Mouse (Mus musculus) spleen, postnatal 36 days (tissue): ENCODE results near the gene Bsg.
"Not testable (repeated sequence)": the region's sequence is repeated elsewhere in the genome, so short reads cannot be mapped to it uniquely, and the experiment has no call there.

Experiments used
- DNase-seq, 2 experiments: peaks; one replicate each; pipeline ENCODE4 v3.0.0; 2022; ENCODE audit warnings: low spot score in 2 of 2, mixed read lengths in 1 of 2

Gene Bsg

DNA sequence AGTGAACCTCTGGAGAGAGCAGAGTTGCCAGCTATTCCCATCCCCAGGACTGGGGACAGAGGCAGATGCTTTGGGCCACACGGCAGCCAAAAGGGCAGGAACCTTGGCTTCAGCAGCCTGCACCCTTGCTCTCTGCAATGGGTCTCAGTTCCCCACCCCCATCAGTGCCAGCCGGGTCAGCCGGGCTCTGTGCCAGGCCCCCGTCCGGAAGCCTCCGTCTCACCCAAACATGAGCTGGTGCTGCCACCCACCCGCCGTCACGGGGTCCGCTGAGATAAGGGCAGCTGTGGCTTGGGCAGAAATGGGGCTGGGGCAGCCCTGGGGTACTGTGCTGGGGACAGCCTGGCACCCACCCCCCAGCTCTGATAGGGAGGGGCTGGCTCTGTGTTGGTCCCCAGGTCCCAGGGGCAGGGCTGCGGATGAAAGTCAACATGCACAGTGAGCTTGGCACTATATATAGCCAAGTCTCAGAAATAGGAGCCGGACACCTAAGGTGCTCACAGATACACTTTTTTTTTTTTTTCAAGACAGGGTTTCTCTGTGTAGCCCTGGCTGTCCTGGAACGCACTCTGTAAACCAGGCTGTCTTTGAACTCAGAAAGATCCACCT is 25.2 kb downstream of the Bsg start:
- no peak for DNase-seq

DNA sequence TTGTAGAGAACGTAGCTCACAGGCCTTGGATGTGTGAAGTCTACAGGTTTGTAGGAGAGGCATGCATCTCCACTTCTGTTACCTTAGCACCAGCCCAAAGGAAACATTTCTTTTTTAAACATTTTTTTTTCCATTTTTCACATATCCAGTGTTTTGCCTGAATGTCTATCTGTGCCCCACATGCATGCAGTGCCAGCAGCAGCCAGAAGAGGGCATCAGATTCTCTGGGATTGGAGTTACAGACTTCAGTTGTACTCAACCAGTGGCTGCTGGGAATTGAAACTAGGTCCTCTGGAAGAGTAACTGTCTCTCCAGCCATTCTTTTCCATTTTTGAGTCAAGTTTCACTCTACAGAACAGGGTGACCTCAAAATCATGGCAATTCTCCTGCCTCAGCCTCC is 28.2 kb downstream of the Bsg start:
- DNase-seq, result no peak

- DNase-seq, result no peak
Observed at GRCm38 (mm10) chr10:79733847-79734246, 29.6 kb downstream of the Bsg start.

GRCm38 (mm10) chr10:79735361-79735760 is 31.1 kb downstream of the Bsg start:
- DNase-seq, result no peak

DNA sequence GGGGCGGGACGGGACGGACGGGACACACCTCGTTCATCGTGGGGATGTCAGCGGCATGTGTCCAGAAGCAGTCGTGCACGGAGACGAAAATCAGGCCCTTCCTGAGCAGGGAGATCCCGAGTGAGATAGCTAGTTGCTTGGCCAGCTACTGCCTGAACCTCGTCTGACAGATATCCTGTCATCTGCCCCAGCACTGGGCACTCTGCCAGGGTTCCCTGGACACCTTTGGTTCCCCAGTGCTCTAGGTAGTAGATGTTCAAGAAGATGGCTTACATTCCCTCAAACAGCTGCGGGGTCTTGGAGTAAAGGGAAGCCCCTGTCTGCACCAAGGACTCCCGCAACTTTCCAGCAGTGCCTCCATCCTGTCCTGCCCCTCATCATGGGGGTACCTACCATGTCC is 32.4 kb downstream of the Bsg start:
- DNase-seq, result no peak

GRCm38 (mm10) chr10:79738259-79738658 is 34.0 kb downstream of the Bsg start:
- DNase-seq, result no peak

GRCm38 (mm10) chr10:79739234-79739633 is 34.9 kb downstream of the Bsg start:
- DNase-seq, result no peak

DNA sequence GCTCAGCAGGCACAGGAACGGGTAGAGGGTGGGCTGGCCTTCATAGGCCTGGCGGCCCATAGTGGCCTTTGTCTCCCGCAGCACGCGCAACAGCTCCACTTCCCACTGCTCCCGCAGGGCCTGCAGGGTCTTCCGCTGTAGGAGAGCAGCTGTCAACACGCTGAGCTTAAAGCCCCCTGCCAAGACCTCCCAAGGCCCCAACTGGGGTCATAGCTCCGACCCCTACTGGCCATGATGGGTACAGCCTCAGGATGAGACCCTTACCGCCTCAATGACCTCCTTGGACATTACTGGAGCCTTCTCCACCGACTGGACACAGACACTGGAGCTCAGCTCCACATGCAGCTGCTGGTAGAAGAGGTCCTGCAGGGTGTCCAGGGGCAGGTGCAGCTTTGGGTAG is 36.6 kb downstream of the Bsg start:
- no peak for DNase-seq

- no peak for DNase-seq
Observed at GRCm38 (mm10) chr10:79743161-79743560, 38.9 kb downstream of the Bsg start.

- DNase-seq, result no peak
Observed at GRCm38 (mm10) chr10:79743650-79744365, 39.5 kb downstream of the Bsg start.

GRCm38 (mm10) chr10:79745411-79745810 is 41.1 kb downstream of the Bsg start:
- DNase-seq, result no peak

DNA sequence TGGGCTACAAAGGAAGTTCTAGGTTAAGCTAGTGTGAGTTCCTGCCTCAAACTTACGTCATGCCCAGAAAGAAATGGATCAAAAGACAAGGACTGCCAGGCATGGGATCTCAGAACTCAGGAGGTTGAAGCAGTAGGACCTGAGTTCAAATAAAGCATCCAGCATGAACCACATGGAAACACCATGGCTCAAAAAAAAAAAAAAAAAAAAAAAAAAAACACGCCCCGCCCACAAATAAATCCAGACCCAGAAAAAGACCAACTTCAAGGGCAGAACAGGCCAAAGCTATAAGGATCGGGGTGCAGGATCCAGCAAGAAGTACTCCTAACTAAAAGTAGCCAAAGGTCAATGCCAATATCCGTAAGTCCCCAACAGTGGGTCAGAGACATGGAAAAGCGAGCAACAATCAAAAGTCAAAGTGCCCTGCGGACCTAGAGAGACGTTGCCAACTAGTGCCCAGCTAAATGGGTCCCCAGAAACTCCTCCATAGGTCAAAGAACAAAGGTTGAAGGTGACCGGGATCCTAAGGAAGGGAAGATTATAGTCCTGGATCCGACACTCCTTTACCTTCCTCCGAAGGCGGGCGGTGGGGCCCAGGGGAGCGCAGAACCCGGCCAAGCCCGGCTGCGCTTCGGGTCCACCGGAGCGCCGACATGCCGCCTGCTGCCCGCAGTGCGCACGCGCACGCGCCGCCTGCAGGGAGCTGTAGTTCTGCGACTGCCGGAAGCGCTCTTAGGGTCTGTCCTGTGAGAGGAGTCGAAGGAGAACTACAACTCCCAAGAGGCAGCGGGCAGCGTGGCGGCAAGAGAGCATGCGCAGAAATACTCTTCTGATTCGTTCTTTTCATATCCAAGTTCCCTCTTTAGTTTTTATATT is 41.8 kb downstream of the Bsg start, which contains the start of gene Polrmt:
TSS of gene Polrmt (minus strand) at position 684 of the 876 bp plus-strand sequence.
- DNase-seq, result peak; percentile 97 to 99

DNA sequence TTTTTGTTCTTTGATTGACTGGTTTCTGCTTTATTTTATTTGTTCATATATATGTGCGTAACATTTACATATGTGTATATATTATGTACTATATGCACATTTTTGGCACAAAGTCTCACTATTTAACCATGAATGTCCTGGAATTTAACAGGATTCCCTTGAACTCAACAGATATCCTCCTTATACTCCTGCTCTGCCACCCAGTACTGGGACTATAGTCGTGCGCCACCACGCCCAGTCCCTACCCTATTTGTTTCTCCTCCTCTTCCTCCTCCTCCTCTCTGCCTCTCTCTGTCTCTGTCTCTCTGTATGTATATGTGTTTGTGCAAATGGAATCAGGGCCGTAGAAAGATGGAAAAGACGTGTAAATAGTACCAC is 42.5 kb downstream of the Bsg start:
- peak in 1 of 2 experiments; percentile 32 for DNase-seq

GRCm38 (mm10) chr10:79748496-79748895 is 44.2 kb downstream of the Bsg start:
- no peak for DNase-seq

DNA sequence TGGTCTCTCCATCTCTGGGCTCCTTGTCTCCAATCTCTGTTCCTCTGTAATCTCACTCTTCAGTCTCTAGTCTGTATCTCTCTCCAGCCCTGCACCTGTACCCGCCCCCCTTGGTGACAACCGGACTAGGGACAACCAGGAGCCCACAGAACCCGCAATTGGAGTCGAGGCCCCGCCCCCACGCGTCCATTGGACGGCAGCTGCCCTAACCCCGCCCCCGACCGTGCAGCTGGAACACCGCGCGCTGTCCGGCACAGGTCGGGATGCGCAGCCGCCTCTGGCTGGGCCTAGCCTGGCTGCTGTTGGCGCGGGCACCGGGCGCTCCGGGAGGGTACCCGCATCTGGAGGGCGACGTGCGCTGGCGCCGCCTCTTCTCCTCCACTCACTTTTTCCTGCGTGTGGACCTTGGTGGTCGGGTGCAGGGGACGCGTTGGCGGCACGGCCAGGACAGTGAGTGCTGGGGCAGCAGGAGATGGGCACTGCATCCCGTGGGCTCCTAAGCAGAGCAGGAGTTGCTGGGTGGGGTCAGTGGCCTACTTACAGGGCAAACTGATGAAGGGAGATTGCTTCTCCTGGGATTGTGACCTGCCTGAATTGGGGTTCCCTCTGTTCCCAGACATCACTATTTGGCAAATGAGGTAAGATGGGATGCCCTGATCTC is 50.7 kb downstream of the Bsg start, which contains the start of gene Fgf22:
TSS of gene Fgf22 (plus strand) at position 221 of the 661 bp plus-strand sequence.
- peak in 1 of 2 experiments; percentile 30 for DNase-seq

- no peak for DNase-seq
Observed at GRCm38 (mm10) chr10:79755854-79756253, 51.6 kb downstream of the Bsg start.

GRCm38 (mm10) chr10:79756660-79757059 is 52.4 kb downstream of the Bsg start:
- no peak for DNase-seq

GRCm38 (mm10) chr10:79759675-79760074 is 55.4 kb downstream of the Bsg start:
- DNase-seq, result not testable (repeated sequence)

DNA sequence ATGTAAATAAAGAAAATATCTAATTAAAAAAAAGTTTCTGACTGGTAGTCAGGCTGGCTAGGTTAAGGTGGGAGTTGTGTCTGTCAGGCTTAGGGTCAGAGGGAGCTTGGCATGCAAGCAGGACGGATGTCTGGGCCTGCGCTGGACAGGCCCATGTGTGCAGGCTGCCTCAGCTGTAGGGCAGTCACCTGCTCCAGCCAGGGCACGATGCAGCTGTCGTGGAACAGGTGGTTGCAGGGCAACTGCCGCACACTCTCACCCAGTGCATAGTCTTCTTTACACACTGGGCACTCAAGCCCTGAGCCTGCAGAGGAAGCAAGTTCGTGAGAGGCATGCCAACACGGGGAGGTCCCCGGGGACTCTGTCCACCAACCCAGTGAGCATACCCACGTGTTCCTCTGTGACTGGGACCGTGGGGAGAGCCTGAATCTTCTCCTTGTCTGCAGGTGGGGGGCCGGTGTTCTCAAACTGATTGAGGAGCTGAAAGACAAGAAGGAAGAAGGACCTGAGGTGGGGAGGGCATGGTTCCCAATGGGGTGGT is 56.4 kb downstream of the Bsg start:
- no peak for DNase-seq
